Mouse (Mus musculus) naive thymus-derived CD4-positive, alpha-beta T cell, adult 2 months (primary cell): ENCODE data around the gene Igf2bp3.

Experiments
- DNase-seq: peaks from one replicate; pipeline ENCODE4 v3.0.0-alpha.2; 2011; ENCODE audit warnings: low read depth

Gene Igf2bp3

DNA sequence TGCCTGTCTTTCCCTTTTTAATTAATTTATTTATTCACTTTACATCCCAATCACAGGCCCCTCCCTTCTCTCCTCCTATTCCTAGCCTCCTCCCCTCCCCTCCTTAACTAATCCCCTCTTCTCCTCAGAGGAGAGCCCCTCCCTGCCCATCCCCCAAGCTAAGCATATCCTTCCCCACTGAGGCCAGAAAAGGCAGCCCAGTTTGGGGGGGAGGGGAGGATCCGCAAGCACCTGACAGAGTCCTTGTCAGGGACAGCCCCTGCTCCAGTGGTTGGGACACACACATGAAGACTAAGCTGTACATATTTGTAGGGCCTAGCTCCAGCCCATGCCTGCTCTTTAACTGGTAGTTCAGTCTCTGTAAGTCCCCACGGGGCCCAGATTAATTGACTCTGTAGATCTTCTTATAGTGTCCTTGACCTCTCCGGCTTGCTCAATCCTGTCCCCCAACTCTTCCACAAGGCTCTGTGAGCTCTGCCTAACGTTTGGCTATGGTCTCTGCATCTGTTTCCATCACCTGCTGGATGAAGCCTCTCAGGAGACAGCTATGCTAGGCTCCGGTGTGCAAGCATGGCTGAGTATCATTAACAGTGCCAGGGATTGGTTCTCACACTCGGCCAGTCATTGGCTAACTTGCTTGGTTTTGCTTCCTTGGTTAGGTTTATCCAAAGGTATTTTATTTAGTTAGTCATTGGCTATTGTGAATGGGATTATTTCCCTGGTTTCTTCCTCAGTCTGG is 82.2 kb downstream of the Igf2bp3 start:
- DNase-seq = no peak

DNA sequence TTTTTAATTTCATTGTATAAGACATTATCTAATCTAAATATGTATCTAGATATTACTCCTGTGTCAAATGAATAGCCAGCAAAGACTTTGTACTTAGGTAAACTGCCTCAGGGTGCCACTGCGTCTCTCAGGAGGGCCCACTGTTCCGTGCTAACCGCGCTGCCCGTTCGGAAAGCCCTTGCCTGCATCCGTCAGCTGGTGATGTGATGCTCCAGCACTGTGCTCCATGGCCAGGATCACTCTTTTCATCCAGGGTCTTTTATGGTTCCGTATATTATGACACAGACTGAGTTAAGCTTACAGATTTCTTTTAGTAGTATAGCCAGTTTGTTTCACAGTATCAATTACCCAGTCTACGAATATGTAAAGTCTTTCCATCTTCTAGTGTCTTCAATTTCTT is 82.9 kb downstream of the Igf2bp3 start:
- no peak for DNase-seq

DNA sequence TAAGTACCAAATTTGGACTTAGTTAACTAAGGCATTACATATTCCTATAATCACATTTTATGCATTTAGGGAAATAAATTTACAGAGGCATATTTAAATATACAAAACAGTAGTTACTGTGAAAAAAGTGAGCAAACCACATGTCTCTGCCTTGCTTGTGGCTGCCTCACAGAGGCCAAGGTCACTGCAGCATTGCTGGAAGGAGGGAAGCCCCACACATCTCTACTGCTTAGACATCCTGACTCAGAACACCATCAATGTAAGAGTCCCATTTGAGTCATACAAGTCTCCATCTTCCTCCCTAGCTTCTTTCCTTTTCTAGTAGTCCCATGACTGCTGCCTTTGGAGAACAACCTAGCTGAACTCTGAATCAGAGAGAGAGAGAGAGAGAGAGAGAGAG is 84.4 kb downstream of the Igf2bp3 start:
- DNase-seq = no peak

DNA sequence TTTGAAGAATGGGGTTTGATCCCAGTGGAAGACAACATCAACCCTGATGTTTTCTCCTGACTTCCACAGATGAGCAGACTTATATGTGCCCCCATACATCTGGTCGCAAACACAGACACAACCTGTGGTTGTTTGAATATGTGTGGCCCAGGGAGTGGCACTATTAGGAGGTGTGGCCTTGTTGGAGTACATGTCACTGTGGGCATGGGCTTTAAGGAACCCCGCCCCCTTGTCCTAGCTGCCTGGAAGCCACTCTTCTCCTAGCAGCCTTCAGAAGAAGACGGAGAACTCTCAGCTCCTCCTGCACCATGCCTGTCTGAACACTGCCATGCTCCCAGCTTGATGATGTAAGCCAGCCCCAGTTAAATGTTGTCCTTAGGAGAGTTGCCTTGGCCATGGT is 94.4 kb downstream of the Igf2bp3 start:
- no peak for DNase-seq

DNA sequence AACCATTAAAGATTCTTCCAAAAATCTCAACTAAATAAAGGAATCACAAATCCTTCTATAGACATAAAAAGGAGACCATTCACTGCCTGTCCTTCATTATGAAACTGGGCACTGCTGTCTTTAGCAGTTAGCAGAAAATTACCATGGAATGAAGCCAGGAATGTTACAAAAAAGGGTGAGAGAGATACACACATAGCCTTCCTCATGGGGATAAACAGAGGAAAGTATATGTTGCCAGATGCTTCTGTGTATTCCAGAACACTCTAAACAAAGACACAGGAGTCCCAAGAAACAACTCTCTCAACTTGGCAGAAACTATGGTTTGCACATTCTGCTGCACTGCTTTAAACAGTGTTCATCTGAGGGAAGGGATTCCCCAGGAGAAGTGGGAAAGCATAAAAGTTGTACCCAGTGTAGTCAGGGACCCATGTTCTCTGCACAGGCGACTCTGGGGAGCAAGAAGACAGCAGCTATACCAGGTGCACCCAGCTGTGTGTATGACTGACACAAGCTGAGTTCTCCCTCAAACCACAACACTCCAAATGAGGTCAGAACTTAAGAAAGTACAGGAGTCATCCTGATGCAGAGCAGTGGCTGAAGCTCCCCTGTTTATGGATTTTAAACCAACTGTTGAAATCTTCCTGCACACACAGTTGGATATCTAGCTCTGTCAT is 95.2 kb downstream of the Igf2bp3 start:
- no peak for DNase-seq

DNA sequence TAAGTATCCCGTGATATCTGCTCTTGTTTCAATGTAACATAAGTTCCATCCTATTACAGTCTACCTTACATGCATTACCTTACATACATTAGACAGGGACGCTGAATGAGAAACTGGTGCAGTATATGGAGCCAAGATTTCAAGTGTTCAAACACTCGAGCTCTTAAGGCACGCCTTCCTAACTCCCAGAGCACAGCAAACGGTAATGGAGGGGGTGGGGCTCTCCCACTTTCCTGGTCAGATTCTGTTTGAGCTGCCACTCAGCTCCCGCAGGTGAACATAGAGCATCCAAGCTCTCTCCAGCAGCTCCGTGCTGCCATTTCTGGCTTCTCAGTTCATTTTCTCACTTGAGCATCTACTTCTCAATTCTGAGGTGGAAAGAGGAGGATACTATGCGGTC is 96.3 kb downstream of the Igf2bp3 start:
- DNase-seq = no peak

DNA sequence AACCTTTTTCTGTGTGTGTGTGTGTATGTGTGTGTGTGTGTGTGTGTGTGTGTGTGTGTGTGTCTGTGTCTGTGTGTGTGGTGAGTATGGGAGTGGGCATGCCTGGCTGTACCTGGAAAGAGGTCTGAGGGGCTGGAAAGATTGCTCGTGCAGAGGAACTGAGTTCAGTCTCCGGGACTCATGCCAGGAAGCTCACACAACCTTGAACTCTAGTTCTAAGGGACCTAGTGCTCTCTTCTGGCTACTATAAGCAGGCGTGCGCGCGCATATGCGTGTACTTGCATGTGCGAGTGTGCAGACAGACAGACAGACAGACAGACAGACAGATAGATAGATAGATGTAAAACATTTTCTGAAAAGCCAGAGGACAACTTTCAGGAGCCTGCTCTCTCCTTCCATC is 98.5 kb downstream of the Igf2bp3 start:
- DNase-seq = no peak

DNA sequence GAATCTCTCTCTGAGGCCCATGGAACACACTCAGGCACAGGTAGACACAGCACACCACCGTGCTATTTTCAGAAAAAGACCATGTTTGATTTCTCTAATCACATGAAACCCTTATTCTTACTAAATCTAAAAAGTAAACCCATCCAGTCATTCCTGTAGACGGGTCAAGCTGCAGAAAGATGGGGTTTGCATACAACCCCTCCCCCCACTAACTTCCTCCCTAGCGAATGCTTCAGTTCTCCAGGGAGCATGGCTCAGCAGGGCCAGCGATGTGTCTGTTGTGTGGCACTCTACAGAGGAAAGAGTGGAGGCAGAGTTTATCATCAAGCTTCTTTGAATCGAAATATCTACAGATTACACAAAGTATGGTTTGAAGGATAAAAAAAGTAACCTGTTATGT is 99.2 kb downstream of the Igf2bp3 start:
- DNase-seq = no peak

DNA sequence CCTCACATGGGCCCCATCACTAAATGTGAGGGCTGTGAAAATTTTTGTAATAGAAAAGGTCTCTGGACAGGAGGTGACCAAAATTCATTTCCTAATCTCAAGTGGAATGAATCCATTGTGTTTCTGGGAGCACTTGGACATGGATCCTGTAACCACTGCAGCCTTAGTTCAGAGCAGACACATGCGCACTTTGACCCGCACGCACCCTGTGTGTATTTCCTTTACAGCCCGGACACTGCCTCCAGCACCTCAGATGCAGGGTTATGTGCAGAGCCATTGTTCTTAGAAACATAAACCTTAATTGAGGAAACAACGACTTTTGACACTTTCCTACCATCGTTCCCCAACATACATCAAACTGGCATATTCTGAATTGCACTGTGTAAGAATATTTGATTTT is 100.3 kb downstream of the Igf2bp3 start:
- DNase-seq = no peak

DNA sequence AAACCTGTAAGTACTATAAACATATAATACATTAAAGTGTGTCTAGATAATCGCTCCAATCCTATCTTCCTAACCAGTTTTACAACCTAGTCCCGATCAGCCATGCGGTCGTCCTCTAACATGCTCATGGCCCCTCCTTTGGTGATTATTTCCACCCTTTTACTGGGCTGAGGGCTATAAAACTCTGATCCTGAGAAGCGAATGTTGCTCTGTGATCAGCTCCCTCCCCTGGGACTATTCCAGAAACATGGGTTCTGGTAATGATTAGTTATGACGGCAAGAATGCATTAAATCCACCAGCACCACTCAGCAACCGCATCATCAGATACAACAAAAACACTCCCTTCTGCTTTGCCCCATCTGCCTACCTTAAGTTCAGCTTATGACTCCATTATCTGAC is 100.9 kb downstream of the Igf2bp3 start:
- DNase-seq = no peak

DNA sequence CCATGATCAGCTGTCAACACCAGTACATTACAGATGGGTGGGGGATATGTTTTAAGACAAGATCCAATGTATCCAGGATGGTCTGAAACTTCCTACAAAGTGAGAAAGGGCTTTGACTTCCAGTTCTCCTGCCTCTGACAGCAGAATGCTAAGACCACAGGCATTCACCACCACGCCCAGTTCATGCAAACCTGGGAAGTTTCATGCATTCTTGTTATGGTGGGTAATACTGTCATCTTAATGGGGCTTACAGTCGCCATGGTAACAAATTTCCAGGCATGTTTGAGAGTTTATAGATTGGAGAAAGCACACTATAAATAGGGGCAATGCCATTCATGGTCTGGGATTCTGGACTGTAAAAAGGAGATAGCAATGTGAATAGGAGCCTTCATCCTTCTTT is 105.6 kb downstream of the Igf2bp3 start:
- DNase-seq = no peak

DNA sequence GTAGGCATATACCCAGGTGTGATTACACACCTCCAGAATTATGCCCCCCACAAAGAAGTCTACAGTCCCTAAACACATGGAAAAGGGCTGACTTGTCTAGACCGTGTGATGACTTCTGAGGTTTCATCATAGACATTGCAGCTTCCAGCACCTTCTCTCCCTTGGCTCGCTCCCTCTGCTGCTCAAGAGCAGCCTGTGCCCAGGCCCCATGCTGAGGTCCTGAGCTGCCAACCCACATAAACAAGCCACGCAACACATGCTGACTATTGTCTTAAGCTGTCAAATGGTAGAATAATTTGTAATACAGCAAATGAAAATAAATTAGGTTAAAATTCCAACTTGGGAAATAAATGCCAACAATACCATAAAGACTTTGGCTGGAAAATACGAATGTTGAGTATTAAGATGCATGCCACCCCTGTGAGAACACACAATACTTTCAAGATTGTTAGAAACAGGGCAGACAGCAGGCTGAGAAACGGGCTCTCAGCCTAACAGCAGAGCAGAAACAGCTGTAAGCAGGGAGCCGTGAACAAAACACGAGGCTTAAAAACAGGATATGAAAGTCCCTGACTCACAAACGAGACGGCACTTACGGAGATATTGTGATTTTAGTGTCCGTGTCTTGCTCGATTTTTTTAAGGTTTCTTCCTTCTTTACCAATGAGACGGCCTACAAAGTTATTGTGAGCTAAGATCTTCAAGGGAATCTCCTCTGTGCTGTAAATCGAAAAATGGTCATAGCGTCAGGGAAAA is 107.8 kb downstream of the Igf2bp3 start:
- DNase-seq = no peak

DNA sequence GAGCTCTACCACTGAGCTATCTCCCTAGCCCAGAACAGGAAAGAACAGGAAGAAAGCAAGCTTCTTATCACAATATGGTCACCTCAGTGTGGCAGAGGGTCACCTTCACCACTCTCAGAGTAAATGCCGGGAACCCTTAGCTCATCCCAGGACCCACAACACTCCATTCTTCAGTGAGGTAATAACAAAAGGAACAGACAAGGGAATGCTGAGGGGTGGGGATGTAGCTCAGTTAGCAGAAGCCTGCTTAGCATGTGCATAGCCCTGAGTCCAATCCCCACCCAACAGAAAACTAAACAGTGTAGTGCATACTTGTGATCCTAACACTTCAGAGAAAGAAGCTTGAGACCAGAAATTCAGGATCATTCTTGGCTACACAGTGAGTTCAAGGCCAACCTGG is 115.7 kb downstream of the Igf2bp3 start:
- DNase-seq = no peak

DNA sequence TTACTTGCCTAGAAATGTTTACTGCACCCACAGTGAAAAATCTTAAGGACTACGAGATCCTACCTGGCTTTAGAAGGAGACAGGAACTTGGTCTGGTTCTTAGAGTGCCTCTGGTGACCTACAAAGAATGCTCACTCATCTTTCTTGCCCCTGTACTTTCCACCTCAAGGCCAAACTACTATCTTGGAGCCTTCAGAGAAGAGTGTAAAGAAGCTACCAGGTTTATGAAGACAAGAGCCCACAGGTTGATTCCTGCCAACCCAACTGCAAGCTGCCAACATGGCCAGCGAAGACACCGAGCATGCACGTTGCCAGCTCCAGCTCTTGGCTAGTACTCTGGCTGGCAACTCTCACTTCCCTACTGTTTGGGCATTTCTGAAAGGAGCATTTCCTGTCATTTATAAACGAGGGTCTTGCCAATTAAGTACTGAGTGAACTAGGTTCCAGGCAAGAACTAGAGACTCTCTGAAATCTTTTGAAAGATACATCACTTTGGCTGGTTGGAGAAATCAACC is 117.1 kb downstream of the Igf2bp3 start:
- no peak for DNase-seq

DNA sequence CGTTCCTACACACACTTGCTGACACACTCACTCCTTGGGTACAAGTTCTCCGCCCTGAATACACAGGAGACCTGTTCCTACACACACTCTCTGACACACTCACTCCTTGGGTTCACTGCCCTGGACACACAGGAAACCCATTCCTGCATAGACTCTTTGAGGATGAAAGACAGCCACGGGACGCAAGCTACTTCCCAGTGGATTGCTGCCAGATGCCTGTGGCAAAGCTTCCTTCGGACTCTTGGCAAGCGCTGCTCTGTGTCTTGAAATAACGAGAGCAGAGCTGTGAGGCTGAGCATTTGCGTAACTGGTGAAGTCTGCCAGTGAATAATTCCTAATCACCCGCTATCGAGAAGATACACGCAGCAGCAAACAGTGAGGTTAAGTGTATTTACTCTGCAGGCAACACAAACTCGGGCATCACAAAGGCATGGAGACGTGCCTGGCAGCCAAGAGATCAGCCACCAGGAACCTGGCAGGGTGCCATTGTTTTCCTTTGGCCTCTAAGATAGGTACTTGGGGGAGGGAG is 117.8 kb downstream of the Igf2bp3 start:
- DNase-seq = no peak

DNA sequence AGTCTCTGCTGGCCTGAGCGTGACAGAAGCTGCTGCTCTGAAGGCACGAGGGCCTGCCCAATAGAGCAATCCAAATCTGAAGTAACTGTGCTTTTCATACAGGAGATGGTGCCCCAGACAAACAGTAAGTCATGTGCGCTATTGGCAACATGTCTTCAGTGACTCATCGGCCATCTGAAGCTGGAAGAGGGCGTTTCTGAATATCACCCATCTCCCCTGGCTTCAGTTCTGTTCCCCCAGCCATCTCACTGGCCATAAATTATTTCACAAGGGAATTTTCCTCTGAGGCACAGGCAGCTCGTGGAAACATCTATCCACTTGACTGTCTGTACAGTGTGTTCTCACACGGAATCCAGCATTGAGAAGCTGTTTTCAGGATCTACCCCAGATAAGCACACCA is 118.3 kb downstream of the Igf2bp3 start:
- no peak for DNase-seq

DNA sequence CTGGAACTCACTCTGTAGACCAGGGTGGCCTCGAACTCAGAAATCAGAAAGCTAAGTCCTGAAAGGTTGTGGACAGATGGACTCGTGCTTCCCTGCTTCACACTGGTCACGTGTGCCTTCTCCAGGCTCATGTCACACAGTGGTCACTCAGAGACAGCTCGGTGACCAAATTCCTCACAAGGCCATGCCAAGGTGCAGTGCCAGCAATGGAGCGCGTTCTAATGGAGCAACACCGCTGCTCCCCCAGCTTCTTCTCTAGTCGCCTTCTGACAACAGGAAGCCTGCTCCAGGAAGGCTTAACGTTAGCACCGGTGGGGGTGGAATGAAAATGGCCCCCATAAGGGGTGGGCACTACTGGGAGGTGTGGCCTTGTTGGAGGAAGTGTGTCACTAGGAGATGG is 119.8 kb downstream of the Igf2bp3 start:
- DNase-seq = no peak

DNA sequence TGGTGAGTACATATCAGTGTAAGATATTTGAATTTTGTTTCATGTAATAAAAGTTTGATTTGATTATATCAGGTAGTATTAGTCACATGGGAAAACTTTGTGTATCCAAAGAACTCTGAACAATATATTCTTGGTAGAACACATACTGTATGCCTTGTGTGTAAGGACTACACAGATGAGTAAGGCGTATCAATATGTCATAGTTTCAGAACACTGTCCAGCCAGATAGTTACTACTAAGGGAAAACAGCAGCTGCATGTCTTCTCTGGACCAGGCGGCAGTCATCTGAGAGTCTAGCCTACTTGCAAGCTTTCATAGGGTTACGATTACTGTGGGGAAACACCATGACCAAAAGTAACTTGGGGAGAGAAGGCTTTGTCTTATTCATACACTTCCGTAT is 131.7 kb downstream of the Igf2bp3 start:
- DNase-seq = no peak

DNA sequence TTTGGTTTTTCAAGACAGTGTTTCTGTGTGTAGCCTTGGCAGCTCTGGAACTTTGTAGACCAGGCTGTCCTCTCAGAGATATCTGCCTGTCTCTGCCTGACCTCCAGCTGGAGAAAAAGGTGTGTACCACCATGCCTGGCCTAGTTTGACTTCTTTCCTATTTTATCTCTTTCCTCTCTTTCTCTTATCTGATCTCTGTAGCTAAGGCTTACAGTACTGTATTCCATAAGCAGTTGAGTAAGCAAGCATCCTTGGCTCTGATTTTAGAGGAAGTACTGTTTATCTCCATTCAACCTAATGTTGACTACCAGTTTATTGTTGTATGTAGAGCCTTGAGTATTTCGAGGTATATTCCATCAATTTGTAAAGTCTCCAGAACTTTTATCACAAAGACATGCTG is 135.4 kb downstream of the Igf2bp3 start:
- no peak for DNase-seq

DNA sequence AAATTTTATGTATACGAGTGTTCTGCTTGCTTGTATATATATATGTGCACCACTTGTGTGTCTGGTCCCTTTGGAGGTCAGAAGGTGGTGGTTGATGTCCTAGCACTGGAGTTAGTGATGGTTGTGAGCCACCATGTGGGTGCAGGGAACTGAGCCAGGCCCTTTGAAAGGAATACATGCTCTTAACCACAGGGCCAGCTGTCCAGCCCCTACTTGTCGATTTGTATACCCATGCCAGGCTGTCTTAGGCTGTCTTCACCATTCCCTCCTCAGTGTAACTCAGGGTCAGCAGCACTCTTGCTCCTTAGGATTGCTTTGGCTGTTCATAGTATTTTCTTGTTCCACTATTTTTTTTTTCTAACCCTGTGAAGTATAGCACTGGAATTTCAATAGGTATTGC is 136.9 kb downstream of the Igf2bp3 start:
- no peak for DNase-seq

DNA sequence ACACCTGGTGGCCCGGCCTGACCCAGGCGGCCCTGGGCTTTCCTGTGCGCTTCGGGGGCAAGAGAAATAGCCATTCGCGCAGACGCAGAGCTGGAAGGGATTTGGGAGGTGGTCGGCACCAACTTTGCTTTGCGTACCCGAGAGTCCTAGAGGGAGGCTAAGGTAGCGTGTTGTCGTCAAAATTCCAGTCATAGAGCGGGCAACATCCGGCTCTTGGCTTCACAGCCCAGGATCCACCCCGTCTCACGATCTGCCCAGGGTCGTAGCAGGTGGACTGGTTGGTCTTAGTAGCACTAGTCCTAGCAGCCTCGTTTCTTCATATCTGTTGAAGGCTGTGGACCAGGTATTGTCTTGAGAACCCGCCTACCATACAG is 140.7 kb downstream of the Igf2bp3 start:
- peak; percentile 69 for DNase-seq

DNA sequence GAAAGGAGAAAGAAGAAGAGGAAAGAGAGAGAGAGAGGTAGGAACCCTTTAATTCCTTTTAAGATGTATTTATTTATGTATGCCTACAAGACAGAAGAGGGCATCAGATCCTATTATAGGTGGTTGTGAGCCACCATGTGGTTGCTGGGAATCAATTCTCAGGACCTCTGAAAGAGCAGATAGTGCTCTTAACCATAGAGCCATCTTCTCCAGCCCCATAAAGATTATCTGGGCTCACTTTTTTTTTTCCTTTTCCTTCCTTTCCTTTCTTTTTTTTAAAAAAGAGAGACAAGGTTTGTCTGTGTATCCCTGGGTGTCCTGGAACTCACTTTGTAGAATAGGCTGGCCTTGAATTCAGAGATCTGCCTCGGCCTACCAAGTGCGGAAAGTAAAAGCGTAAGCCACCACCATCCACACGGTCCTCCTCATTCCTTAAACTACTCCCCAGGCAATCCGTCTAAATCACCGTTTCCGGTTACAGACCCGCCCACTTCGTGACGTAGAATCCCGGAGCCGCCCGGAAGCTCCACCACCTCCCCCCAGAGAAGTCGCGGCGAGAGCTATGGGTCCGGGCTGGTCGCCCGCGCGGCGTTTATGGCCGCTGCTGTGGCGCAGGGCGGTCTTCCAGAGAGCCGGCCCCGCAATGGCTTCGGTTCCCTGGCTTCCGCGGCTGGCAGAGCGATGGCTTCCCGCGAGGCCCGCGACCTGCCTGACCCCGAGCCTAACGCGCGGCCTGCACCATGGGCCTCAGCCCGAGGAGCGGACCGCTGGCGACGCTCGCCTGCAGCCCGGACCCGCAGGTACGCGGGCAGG is 141.2 kb downstream of the Igf2bp3 start, which contains the start of gene Malsu1:
Malsu1 (plus strand) TSS at position 492 of the 813 bp plus-strand sequence.
- DNase-seq = peak; percentile 93
